Mouse (Mus musculus): ENCODE results near the gene Ugt1a6b.

- TF ChIP-seq CTCF (conservative IDR thresholded peaks at IDR 0.05; ENCODE audit: insufficient read depth, insufficient read length, low read depth, low read length): no peak
- no peak for TF ChIP-seq POLR2A (IDR thresholded peaks at IDR 0.05; ENCODE audit: low read depth, low read length)
Measured at GRCm38 (mm10) chr1:88213766-88214461, 110.9 kb downstream of the Ugt1a6b start.
